Mouse (Mus musculus): ENCODE data around the gene Setd5. TPM values are rescaled to one million over a fixed set of nuclear protein-coding genes. Genes with fewer than 3 reads are reported as not detected.

Setd5 gene
- total RNA-seq, 2 experiments from 2014 or later = 84.7 to 117 TPM

DNA sequence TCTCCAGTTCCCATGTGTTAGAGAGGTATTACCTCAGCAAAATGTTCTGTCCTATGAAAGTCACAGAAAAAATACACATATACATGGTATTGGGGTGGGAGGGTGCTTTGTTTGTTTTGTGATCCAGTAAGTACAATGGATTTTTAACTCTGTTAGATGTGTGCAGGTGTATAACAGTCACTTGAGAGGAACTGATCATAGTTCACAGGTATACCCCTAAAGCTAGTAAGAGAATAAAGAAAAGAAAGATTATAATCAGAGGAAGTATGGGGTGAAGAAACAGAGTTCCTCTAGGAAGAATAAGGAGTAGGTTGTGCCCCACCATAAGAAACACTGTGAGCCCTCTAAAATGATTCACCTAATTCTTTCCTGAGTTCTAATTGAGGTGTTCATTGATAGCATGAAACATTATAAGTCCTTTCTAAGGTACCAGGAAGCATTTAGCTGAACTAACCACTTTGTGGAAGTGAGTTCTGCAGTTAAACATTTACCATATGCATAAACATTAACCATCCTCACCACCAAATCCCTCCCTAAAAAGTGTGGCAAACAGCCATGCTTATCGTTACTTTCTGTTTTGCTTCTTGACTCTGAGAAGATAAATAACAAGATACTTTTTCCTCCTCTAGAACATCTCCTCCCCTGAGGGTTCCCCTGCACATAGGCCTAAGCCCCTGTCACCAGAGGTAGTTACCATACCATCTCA lies 64.4 kb downstream of the Setd5 start:
- no peak for DNase-seq

DNA sequence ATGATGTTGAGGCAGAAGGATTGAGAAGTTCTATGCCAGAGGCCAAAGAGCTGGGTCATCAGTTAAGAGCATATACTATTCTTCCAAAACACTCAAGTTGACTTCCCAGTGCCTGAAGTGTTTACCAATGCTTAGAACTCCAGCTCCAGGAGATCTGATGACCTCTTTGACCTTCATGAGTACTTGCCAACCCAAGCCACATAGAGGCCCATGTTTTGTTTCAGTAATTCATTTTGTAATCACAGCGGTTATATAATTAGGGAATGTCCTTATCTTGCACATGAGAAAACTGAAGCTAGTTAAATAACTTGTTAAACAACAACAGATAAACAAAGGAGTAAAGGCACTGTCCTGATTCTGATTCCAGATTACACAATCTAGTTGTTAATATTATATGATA lies 67.6 kb downstream of the Setd5 start:
- DNase-seq = peak; percentile 38

DNA sequence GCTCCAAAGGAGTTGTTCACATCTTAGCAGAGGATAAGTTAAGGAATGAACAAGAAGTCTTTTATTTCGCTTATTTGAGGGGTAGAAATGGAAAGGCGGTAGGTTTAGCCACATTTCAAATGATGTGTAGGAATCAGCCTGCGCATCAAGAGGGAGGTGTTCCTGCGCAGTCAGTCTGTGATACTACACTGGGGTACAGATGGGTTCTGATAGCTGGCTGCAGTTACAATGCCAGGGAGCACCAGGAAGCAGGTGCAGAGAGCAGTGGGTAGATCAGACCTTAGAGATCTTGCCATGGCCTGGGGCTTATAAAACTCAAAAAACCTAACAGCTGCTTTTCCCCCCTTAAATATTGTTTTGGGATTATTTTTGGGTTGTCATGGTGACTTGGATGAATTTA lies 68.1 kb downstream of the Setd5 start:
- no peak for DNase-seq

DNA sequence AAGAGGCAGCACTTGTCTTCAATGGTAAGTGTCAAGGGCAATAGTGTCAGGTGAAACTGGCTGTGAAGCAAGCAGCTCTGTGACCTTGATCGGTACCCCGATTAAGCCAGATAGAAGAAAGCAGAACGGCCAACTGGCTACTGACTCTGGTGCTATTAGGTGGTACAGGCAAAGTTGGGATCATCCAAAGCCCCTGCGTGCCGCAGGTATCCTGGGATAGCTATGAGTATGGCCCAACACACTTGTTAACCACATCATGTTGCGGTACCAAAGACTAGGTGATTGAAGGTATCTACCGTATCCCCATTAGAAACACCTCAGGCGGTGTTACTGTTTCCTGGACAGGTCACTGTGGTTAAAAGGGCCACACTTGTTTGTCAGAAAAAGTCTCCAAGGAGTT lies 76.9 kb downstream of the Setd5 start:
- DNase-seq = no peak

DNA sequence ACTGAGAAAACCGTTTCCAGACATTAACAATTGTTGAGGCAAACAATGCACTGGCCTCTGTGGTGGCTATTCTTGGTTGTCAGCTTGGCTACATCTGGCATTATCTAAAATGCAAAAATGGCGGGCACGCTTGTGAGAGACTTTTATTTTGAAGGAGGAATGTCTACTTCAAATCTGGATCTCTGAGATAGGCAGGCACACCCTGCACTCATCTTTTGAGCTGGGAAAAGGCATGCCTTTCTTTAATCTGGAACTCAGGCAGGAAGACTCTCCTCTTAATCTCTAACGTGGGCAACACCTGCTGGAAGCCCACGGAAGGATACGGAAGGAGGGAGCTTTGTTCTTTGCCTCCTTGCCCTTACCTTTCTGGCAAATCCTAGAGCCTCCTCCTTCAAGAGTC lies 77.7 kb downstream of the Setd5 start:
- no peak for DNase-seq

DNA sequence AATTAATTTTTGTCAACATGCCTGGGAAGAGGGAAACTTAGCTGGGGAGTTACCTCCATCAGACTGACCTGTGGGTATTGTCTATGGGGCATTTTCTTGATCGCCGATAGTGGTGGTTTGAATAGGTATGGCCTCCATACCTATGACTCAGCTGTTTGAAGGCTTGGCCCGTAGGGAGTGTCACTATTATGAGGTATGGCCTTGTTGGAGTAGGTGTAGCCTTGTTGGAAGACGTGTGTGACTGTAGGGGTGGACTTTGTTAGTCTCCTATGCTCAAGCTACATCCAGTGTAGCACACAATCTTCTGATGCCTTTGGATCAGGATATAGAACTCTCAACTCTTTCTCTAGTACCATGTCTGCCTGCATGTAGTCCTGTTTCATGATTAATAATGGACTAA lies 78.9 kb downstream of the Setd5 start:
- DNase-seq = no peak

DNA sequence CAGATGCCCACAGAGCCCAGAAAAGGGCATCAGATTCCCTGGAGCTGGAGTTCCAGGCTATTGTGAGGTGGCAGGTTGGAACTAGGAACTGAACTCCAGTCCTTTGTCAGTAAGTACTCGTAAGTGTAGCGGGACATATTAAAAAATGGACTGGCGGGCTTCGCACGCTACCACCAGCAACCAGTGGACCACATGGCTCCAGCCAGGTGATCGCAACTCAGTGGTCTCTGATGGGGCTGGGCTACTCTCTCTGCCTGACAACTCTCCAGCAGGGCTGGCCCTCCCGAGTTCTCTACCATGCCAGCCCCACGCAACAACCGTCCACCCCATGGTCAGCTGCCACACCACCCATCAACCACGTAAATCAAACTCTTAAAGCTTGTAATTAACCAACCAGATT lies 82.9 kb downstream of the Setd5 start:
- DNase-seq = no peak

DNA sequence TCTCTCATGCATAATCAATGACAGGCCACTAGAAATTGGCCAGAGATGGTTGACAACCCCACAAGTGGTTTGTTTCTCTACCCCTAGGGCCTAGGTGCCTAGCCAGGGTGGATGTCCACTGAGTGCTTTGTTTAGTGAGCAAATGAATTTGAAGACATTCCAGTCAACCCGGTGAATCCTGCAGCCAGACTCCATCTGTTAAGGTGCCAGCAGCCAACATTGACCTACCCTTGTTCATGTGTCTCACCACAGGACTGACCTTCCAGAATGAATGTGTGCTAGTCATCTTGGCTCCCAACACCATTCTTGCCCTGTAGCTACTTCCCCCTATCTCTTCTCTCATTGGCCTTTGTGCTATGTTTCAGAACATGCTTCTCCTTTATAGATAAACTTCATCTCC lies 84.8 kb downstream of the Setd5 start:
- DNase-seq = no peak

DNA sequence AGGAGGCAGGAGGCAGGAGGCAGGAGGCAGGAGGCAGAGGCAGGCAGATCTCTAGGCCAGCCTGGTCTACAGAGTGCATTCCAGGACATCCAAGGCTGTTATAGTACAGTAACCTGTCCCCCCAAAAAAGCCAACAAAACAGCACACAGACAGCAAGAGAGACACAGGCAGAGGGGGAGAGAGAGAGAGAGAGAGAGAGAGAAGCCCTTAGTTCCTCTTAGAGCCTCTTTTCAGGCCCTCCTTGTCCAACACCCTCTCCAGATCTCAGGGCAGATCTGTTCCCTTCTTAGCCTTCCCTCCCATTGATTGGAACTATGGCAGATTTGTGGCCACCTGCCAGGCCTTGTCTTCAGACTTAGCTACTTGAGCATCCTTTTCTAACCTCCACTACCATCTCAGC lies 86.3 kb downstream of the Setd5 start:
- DNase-seq = no peak

DNA sequence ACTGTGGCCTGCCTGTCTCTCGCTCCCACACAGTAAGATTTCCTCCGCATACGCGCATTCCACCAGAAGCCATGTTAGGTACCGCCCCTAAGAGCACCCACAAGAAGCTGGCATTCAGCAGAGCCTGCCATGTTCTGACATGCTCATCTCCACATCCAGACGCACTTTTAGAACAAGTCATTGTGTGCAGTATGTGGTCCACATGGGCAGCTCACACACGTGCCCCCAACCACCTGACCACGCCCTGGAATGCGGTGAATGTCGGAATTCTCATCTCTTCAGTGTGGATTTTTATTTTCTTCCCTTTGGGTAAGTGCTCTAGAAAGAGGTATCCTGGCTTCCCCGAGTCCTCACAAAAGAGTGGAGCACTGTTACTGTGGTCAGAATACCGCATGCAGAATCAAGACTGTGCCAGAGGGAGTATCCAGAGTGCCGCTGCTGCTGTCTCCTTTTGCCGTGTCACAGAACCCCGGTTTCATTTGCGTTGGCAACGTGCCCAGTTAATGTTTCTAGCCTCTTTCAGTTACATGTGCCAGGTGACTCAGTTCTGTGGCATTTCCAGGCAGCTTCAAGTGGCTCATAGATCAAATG lies 89.6 kb downstream of the Setd5 start:
- DNase-seq = peak; percentile 89

DNA sequence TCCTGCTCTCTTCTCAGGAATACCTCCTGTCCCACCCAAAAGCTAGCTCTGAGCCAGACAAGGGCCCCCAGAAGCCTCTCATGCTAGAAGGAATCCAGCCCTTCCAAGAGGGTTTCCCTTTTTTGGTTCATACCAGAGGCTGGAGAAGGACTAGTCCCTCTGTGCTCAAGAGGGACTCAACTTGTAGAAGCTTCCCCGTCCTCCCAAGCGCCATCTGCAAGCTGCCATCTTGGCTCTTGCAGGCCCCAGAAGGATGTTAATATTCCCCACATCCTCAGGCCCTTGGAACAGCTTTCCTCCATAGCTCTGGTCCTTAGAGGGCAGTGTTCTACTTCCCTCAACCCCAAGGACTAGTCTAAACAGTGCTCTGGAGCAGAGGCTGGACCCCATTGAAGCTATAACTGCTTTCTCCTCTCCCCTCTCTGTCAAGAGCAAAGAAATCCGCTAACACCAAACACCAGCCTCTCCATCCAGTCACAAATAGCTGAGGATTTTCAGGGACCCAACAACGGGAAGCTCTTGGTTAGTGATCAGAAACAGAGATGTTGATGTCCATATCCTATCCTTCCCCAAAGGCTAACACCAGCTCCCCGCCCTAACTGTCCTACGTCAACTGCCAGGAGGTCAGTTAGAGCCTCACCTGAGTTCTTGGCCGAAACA lies 91.3 kb downstream of the Setd5 start:
- no peak for DNase-seq

DNA sequence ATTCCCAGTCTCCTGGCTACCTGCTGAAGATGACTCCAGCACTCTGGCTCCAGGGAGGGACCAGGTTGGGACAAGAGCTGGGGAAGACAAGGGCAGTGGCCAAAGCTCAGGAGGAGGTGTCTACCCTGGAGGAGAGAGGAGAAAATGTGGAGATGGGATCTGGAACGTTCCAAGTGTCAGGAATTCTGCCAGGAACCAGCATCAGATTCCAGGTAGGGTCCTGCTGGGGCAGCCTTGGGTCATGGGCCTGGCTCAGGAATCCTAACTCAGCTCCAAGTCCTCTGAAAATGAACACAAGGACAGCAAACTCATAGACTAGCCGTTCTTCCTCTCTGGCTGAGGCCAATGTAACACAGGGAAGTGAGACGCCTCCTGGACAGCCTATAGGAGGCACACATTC lies 92.7 kb downstream of the Setd5 start:
- DNase-seq = no peak

DNA sequence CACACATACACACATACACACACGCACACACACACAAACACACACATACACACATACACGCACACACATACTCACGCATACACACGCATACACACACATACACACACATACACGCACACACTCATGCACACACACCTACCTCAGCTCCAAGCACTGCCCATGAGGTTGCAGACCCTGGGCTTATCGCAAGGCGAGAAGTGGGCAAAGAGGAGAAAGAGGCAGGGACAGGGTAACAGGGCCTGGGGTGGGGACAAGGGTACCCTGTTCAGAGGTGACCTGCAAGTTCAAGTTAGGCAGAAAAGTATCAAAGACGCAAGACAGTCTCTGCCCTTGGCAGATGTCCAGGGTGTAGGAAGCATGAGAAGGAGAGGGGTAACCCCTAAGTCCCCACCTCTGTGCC lies 93.5 kb downstream of the Setd5 start:
- DNase-seq = no peak

DNA sequence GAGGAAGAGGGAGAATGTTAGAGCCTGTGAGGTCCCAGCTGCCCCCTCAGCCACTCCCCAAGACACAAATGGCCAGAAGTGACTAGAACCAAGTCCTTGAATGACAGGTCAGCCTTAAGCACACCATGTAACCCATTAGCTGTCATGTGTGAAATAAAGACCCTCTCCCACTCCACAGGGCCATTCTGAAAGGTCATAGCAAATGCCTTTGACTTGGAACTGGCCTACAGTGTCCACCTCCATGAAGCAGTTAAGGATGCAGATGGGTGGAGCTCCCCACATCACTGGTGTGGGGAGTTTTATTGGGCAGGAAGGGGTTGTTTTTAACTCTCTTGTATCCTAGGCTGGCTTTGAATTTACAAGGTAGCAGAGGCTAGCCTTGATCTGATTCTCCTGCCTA lies 94.8 kb downstream of the Setd5 start:
- no peak for DNase-seq

DNA sequence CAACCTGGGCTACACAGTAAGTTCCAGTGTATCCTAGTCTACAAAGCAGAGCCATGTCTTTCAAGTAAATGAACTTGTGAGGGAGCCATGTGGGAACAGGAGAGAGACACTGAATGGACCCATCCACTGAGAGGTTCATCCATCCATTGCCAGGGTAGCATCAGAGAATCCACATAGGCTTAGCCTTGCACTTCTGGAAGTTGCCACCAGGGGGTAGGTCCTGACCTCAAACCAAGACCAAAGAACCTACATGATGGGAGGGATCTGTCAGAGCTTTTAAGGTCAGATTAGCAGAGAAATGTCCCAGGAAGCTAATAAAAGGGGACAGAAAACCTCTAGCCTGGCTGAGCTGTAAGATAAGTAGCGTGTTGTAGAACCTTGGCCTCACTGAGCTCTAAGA lies 95.4 kb downstream of the Setd5 start:
- DNase-seq = peak; percentile 83

DNA sequence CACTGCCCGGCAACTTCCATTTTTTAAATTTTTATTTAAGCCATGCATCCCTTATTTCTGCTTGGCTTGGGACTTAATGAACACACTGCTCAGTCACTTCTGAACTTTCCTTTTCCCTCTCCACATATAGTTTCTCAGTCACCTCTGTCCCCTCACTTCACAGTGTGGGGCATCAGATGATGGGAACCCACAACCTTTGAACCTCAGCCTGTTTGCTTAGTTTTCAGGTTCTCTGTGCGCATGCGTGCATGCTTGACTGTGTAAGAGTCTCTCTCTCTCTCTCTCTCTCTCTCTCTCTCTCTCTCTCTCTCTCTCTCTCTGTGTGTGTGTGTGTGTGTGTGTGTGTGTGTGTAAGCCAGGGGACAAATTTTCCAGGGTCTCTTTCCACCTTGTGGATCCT lies 98.3 kb downstream of the Setd5 start:
- DNase-seq = no peak

DNA sequence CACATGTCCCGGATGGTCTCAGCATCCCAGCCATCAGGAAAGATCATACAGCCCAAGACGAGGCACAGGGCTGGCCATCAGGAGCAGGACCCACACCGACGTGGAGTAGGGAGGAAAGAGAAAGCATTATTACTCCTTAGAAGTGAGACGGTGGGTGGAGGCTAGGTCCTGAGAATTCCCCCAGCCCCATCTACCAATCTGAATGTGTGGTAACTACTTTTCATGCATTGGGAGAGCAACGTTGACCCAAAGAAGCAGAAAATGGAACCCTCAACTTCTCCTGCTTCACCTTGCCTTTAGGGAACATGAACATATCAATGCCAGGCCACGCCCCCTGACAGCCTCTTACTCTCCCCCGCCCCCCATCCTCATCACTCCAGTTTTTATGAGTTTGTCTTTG lies 99.4 kb downstream of the Setd5 start:
- no peak for DNase-seq

DNA sequence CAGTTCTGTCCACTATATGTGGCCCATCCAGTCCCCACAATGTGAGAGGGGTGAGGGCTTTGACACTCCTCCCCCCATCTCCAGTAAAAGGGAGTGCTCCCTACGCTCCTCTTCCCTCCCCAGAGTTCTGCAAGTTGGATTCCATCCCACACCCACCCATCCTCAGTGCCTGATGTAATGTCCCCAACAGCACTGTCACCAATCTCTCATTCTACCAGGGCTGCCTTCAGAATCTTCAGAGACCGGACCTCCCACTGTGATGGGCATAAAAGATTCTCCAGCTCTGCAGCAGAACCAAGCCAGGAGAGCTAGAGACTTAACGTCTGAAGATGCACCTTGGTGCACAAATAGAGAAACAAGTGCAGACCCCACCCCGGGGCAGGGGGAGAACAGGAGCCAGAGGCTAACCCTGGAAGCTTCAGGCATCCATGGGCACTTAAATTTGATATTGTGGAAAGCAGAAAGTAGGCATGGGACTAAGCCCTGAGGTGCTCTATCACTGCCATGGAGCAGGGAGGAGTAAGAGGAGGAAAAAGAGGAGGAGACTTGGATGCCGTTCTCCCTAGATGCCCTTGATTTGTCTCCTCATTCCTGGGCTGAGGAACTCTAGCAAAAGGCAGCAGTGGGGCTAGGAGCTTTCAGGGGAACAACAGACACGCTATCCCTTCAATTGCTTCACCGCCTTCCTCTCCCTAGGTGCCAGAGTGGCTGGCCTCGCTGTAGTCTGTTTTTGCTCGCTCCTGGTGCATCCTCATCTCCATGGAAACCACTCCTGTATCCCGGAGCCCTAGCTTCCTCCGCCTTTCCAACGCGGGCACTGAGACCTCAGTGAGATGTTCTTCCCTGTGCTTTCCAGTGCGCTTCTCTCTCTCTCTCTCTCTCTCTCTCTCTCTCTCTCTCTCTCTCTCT lies 101.4 kb downstream of the Setd5 start:
- no peak for DNase-seq

DNA sequence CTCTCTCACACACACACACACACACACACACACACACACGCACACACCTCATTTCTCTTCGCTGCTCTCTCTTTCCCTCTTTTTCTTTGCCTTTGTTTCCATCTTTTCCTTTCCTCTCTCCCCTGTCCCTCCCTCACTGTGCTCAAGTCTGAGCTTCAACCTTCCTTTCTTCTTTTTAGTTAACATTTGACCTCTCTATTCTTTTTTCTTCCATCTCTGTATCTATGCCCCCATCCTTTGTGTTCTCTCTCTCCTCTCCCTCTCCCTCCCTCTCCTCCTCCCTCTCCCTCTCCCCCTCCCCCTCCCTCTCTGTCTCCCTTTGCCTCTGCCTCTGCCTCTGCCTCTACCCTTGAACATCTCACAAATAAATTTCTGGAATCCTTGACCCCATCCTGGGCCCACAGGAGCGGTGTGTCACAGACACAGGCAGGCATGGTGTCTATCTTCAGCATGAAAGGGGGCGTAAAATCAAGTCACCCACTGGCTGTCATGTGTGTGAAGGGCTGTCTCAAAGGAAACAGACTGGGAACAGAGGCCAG lies 102.1 kb downstream of the Setd5 start:
- DNase-seq = no peak

DNA sequence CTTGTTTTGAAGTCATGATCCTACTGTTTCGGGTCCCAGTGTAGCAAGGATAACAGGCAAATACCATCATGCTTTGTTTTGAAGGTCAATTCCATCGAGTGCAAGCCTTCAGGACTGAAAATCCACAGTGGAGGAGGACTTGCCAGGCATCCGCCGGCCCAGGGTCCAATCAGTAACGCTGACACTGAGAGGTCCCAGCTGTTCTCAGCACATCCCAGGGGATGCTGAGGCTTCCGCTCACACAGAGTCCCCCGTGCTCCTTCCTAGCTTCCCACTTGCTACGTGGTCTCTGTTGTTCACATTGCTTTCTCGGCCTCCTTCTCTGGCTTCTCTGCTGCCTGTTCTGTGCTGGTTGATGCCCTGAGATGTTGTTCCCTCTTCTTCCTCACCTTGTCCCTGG lies 107.0 kb downstream of the Setd5 start:
- DNase-seq = no peak

DNA sequence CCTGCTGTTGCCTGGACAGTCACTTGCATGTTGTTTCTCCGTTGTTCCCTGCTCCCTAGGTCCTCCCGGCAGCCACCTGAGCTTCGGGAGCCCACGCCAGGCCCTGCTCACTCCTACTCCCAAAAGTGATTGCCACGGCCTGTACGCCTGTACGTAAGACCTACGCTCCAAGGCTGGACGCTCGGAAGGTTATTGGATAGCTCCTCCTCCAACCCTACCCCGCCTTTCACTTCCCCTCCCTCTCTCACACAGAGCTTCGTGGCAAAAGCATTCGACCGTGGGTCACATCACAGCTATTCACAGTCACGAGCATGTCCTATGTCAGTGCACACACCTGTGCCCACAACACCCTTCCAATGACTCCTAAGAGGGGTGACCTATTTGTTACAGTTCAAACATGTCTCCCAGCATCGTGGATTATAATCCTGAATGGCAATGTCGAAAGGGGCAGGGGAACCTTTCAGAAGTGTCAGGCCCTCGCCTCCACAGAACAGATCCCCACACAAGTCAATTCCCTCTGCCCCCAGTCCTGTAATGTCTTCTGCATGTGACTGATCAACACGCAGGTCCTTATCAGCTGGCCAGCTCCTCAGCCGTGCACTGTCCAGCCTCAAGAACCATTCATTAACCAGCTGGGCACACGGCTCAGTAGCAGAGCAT lies 107.8 kb downstream of the Setd5 start:
- no peak for DNase-seq

All from adrenal gland, postnatal 10 days (tissue).